Mouse (Mus musculus) midbrain, embryonic 10.5 days (tissue): Measurements from ENCODE around the gene Mgam. TPM values are rescaled to one million over a fixed set of nuclear protein-coding genes. Genes with fewer than 3 reads are reported as not detected.
"Not testable (repeated sequence)": the region's sequence is repeated elsewhere in the genome, so short reads cannot be mapped to it uniquely, and the experiment has no call there.

Experiments
- DNase-seq: peaks from one replicate; pipeline ENCODE4 v3.0.0-alpha.2; 2017; ENCODE audit warnings: low spot score
- H3K27ac ChIP-seq: fragments of 300-500 bp; sonication (generic); replicated peaks from 2 replicates; pipeline ENCODE4 v1.5.1; 2016; ENCODE audit warnings: mild to moderate bottlenecking
- H3K27me3 ChIP-seq: fragments of 300-500 bp; sonication (generic); 2 replicates; pipeline ENCODE4 v1.6.1; 2016; ENCODE audit warnings: low read depth, mild to moderate bottlenecking; ENCODE audit not compliant: poor library complexity, severe bottlenecking
- H3K36me3 ChIP-seq: fragments of 300-500 bp; sonication (generic); 2 replicates; pipeline ENCODE4 v1.6.1; 2016; ENCODE audit warnings: mild to moderate bottlenecking, moderate library complexity
- H3K4me1 ChIP-seq: fragments of 300-500 bp; sonication (generic); 2 replicates; pipeline ENCODE4 v1.6.1; 2016
- H3K4me3 ChIP-seq: fragments of 300-500 bp; sonication (generic); 2 replicates; pipeline ENCODE4 v1.5.1; 2016; ENCODE audit warnings: mild to moderate bottlenecking, moderate library complexity
- H3K9me3 ChIP-seq: fragments of 300-500 bp; sonication (generic); replicated peaks from 2 replicates; pipeline ENCODE4 v1.6.1; 2016; ENCODE audit warnings: mild to moderate bottlenecking
- WGBS: fragments of 180-500 bp; shearing (Covaris S2); methylation state at CpG from one replicate; pipeline ENCODE4 v1.1.7; 2016; 5-methylcytosine and 5-hydroxymethylcytosine counted together
- polyA plus RNA-seq: library from polyadenylated mRNA; unstranded; fragments of >200 nt; fragmentation: Nextera tagmentation; extraction: Ambion mirVana; gene quantifications from 2 replicates; pipeline ENCODE4 v1.2.1, GENCODE M21; 2016

The Mgam gene
- polyA plus RNA-seq, 1 experiment from 2014 or later = not detected

- H3K27ac ChIP-seq, H3K27me3 ChIP-seq, H3K36me3 ChIP-seq, H3K9me3 ChIP-seq, DNase-seq, H3K4me3 ChIP-seq, H3K4me1 ChIP-seq: not testable (repeated sequence)
- WGBS = 81% methylated on average over 4 of the region's 4 CpGs
Measured at GRCm38 (mm10) chr6:40757346-40757745, 128.7 kb downstream of the Mgam start.

- no peaks in the 10 kb centered on the region for H3K4me1 ChIP-seq
- H3K36me3 ChIP-seq = no peaks in the 10 kb centered on the region
- no peak for DNase-seq
- H3K4me3 ChIP-seq = no peak overlapping the region
- H3K9me3 ChIP-seq = no peaks in the 10 kb centered on the region
- no peaks in the 10 kb centered on the region for H3K27me3 ChIP-seq
- no peak overlapping the region for H3K27ac ChIP-seq
- 93% methylated on average over 3 of the region's 3 CpGs for WGBS
Measured at GRCm38 (mm10) chr6:40774656-40775055, 146.0 kb downstream of the Mgam start.

GRCm38 (mm10) chr6:40778458-40778857 lies 149.8 kb downstream of the Mgam start:
- no peaks in the 10 kb centered on the region for H3K4me1 ChIP-seq
- H3K27ac ChIP-seq = no peak overlapping the region
- no peaks in the 10 kb centered on the region for H3K36me3 ChIP-seq
- H3K4me3 ChIP-seq = no peak overlapping the region
- DNase-seq = no peak
- 90% methylated on average over 4 of the region's 4 CpGs for WGBS
- no peaks in the 10 kb centered on the region for H3K27me3 ChIP-seq
- no peaks in the 10 kb centered on the region for H3K9me3 ChIP-seq

- DNase-seq = no peak
- WGBS = 95% methylated on average over 1 of the region's 1 CpGs
- H3K27me3 ChIP-seq = no peaks in the 10 kb centered on the region
Measured at GRCm38 (mm10) chr6:40783637-40784036, 155.0 kb downstream of the Mgam start.

GRCm38 (mm10) chr6:40784378-40784777 lies 155.7 kb downstream of the Mgam start:
- no peaks in the 10 kb centered on the region for H3K27me3 ChIP-seq
- H3K36me3 ChIP-seq = no peaks in the 10 kb centered on the region
- no peaks in the 10 kb centered on the region for H3K9me3 ChIP-seq
- H3K27ac ChIP-seq = no peak overlapping the region
- DNase-seq = no peak
- 90% methylated on average over 3 of the region's 3 CpGs for WGBS
- no peak overlapping the region for H3K4me3 ChIP-seq
- H3K4me1 ChIP-seq = no peaks in the 10 kb centered on the region

More at GRCm38 (mm10) chr6:40783637-40784036, 155.0 kb downstream of the Mgam start:
- H3K4me3 ChIP-seq = no peak overlapping the region
- no peak overlapping the region for H3K27ac ChIP-seq
- H3K9me3 ChIP-seq = no peaks in the 10 kb centered on the region
- no peaks in the 10 kb centered on the region for H3K4me1 ChIP-seq
- H3K36me3 ChIP-seq = no peaks in the 10 kb centered on the region

GRCm38 (mm10) chr6:40795077-40795812 lies 166.6 kb downstream of the Mgam start:
- H3K27ac ChIP-seq = no peak overlapping the region
- H3K27me3 ChIP-seq = no peaks in the 10 kb centered on the region
- no peak overlapping the region for H3K4me3 ChIP-seq
- DNase-seq = no peak
- no peaks in the 10 kb centered on the region for H3K4me1 ChIP-seq
- H3K36me3 ChIP-seq = no peaks in the 10 kb centered on the region
- no peaks in the 10 kb centered on the region for H3K9me3 ChIP-seq
- 78% methylated on average over 4 of the region's 4 CpGs for WGBS

- DNase-seq = no peak
- Histone ChIP-seq H3K36me3 (no peaks in the 10 kb centered on the region), H3K27me3 (no peaks in the 10 kb centered on the region), H3K27ac (no peak overlapping the region), H3K9me3 (no peaks in the 10 kb centered on the region), H3K4me3 (no peak overlapping the region), H3K4me1 (no peaks in the 10 kb centered on the region)
- WGBS = 85% methylated on average over 5 of the region's 5 CpGs
Measured at GRCm38 (mm10) chr6:40818237-40818902, 189.7 kb downstream of the Mgam start.

Other genes with a start within 250 kb of the Mgam start
- 12.2 and 12.5 TPM in 2 replicates for gene E330009J07Rik, start 192.7 kb upstream of the Mgam start, polyA plus RNA-seq
- 0.07 TPM in 1 of 2 replicates, not detected in the other for gene Wee2, start 189.7 kb upstream of the Mgam start, polyA plus RNA-seq
- gene Ssbp1, start 157.5 kb upstream of the Mgam start, polyA plus RNA-seq = 226 and 228 TPM in 2 replicates
- gene Tas2r137, start 137.6 kb upstream of the Mgam start, polyA plus RNA-seq = not detected in 2 replicates
- not detected in 2 replicates for gene Tas2r108, start 135.3 kb upstream of the Mgam start, polyA plus RNA-seq
- not detected in 2 replicates for gene Prss37, start 109.3 kb upstream of the Mgam start, polyA plus RNA-seq
- 0.11 and 0.22 TPM in 2 replicates for gene Olfr461, start 73.8 kb upstream of the Mgam start, polyA plus RNA-seq
- gene Olfr460, start 59.3 kb upstream of the Mgam start, polyA plus RNA-seq = not detected in 2 replicates
- gene Clec5a, start 43.0 kb upstream of the Mgam start, polyA plus RNA-seq = 0.31 and 0.55 TPM in 2 replicates
- gene Tas2r138, start 15.5 kb upstream of the Mgam start, polyA plus RNA-seq = not detected in 2 replicates